Mouse (Mus musculus): ENCODE measurements at regions not wholly inside any gene's neighbourhood (a gene's known extent, or its start where the extent isn't known, plus 50 kb on each side); places are given as distances from the start of the nearest gene placed in this dataset.

DNA sequence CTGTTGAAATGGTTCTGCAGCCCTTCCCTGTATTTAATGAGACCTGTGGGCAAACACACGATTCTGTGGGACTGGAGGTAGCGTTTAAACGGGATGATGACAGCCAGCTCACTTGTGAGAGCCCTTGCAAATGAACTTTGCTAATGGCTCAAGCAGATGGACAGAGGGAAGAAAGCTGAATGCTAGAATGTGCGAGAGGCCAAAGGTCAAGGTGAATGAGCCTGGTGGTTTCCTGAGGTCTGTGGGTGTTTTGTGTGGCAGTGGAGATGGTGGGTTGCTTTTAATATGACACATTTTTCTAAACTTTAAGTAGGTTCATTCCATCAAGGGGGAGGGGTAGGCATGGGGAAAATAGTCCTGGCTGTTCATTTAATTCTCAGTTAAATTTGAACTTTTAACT is 113.7 kb upstream of the Cep162 start:
- DNase-seq, result no peak
- intact Hi-C loops (cut with DNase I), result no loop called here

GRCm38 (mm10) chr9:87347008-87347407 is 91.7 kb upstream of the Cep162 start:
- no peak for DNase-seq
- intact Hi-C loops (cut with DNase I), result no loop called here

DNA sequence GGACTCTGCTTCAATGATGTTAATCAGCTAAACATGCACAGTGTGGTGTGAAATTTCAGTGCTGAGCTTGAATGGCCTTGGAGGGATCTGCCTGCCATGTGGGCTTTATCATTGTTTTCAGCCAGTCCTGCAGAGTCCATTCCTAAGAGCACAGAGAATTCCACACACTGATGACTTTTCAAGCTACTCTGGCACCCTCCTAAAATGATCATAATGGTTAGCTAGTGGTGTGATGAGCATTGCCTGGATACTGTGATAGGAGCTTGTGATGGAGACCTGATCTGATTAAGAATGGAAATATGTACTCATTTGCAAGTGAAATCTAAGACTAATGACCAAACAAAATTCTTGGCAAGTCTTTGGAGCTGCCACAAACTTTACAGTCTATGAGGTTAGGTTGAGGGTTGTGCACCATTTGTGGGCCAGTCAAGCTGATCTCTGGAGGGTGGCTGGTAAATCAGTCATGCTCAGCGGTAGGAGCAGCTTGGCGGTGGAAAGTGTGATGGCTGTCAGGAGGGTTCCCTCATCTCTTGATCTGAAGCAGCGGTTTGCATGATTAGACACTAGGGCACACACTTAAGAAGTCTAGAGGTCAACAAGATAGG is 91.0 kb upstream of the Cep162 start:
- DNase-seq, result no peak
- intact Hi-C loops (cut with DNase I), result no loop called here

- DNase-seq, result no peak
- intact Hi-C loops (cut with DNase I), result no loop called here
Measured at GRCm38 (mm10) chr9:87341438-87341837, 86.1 kb upstream of the Cep162 start.

- intact Hi-C loops (cut with DNase I), result no loop called here
- DNase-seq, result no peak
Measured at GRCm38 (mm10) chr9:87326374-87327295, 71.3 kb upstream of the Cep162 start.

DNA sequence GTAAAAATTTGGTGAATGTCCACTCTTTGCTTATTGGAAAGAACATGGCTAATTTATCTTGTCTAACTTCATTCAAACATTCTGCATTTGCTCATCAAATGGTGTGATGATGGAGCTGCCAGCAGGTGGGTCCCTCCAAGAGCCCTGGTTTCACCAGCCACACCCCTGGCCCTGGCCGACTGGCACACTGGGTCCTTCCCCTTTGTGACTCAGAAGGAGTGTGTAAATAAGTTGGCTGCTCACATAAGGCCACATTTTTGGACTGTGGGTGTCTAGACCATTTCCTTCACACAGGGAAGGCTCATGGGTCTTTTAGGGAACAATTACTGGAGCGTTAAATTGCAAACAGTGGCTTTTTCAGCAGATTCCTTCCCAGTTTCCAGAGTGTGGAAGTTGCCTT is 68.4 kb upstream of the Cep162 start:
- DNase-seq, result no peak
- intact Hi-C loops (cut with DNase I), result no loop called here

DNA sequence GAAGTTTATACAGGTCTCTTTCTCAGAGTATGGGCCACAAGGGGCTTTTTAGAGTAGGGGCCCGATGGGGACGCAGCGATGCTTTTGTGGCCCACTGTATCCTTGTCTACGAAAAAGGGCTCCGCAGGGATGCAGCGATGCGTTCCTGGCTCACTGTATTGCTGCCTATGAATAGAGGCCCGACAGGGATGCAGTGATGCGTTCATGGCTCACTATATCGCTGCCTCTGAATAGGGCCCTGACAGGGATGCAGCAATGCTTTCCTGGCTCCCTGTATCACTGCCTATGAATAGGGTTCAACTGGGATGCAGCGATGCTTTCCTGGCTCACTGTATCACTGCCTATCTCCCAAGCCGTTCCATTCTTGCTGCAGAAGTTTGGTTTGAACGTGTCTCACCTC is 65.4 kb upstream of the Cep162 start:
- no peak for DNase-seq

DNA sequence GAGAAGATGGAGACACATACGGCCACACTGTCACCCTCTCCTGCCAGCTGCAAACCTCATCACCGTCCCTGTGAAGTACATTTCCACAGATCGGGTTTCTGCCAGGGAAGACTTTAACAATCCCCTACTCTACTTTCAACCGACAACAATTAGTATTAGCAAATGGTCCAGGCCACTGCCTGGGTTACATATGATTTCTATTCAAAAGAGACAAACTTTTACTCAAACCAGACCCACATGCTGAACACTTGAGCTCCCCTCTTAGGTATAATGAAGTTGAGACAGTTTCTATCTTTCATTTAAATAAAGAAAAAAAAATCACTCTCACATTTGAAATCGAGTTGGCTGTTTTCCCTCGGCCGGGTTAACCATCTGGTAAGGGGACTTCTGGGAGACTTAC is 63.4 kb upstream of the Cep162 start:
- intact Hi-C loops (cut with DNase I), result no loop called here
- no peak for DNase-seq

More for the DNA sequence above, 65.4 kb upstream of the Cep162 start:
- intact Hi-C loops (cut with DNase I), result no loop called here

GRCm38 (mm10) chr9:87310150-87310549 is 54.8 kb upstream of the Cep162 start:
- DNase-seq, result no peak
- intact Hi-C loops (cut with DNase I), result no loop called here
